Mouse (Mus musculus): ENCODE measurements around the gene Ccdc183.

DNA sequence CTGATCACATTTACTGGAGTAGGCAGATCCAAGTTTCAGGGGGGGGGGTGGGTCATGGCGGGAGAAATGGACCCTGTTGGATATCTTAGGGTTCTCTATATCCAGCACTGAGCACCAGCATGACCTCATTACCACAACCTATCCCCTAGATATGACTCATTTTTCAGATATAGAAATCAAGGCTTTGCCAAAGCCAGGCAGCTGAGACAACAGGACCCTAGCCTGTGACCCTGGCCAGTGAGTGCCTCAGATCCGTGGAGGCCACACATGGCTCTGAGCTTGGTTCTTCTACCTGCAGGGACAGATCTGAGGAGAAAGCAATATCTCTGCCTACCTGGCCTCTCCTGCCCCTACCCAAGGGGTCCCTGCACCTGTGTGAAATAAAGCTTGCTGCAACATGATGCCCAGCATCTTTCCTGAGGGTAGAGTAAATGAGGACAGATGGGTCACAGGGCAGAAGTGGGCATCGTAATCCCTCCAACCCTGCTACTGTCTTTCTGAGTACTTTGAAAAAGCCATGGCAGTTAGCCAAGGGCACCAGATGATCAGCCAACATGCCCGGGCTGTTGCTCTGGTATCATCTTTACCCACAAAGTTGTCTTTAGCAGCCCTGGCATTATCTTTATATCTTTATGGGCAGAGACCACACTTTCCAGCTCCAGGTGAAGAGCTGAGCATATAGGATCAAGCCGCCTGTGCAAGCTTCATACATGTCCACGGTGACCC, 43.9 kb upstream of the Ccdc183 start:
- TF ChIP-seq CTCF (IDR thresholded peaks at IDR 0.05; ENCODE audit: control insufficient read depth, insufficient read depth, insufficient replicate concordance, low read depth, low read length) = no peak
- no peak for TF ChIP-seq POLR2A (IDR thresholded peaks at IDR 0.05; ENCODE audit: control insufficient read depth, low read depth, low read length)
